Mouse (Mus musculus) brain, embryonic 18.5 days (tissue): ENCODE measurements around the gene Cpd.
"Not testable (repeated sequence)": the region's sequence is repeated elsewhere in the genome, so short reads cannot be mapped to it uniquely, and the experiment has no call there.

ENCODE experiments used
- DNase-seq: peaks from one replicate; pipeline ENCODE4 v3.0.0-alpha.2; 2012; ENCODE audit warnings: low read depth, low spot score

Cpd gene

GRCm38 (mm10) chr11:76847354-76847753 is 536 bp upstream of the Cpd start:
- no peak for DNase-seq

- DNase-seq: no peak
Observed at GRCm38 (mm10) chr11:76846011-76846877, 574 bp downstream of the Cpd start.

- no peak for DNase-seq
Observed at GRCm38 (mm10) chr11:76845275-76845980, 1.4 kb downstream of the Cpd start.

GRCm38 (mm10) chr11:76838573-76838972 is 8.2 kb downstream of the Cpd start:
- no peak for DNase-seq

GRCm38 (mm10) chr11:76836317-76836716 is 10.5 kb downstream of the Cpd start:
- DNase-seq: no peak

- no peak for DNase-seq
Observed at GRCm38 (mm10) chr11:76835868-76836267, 10.9 kb downstream of the Cpd start.

GRCm38 (mm10) chr11:76834665-76835064 is 12.2 kb downstream of the Cpd start:
- no peak for DNase-seq

GRCm38 (mm10) chr11:76824885-76825265 is 21.9 kb downstream of the Cpd start:
- DNase-seq: no peak

- DNase-seq: no peak
Observed at GRCm38 (mm10) chr11:76824238-76824884, 22.5 kb downstream of the Cpd start.

- DNase-seq: no peak
Observed at GRCm38 (mm10) chr11:76823641-76824040, 23.2 kb downstream of the Cpd start.

GRCm38 (mm10) chr11:76821353-76821752 is 25.5 kb downstream of the Cpd start:
- DNase-seq: no peak

GRCm38 (mm10) chr11:76817664-76818063 is 29.2 kb downstream of the Cpd start:
- no peak for DNase-seq

- DNase-seq: no peak
Observed at GRCm38 (mm10) chr11:76810706-76811495, 35.9 kb downstream of the Cpd start.

GRCm38 (mm10) chr11:76809450-76809849 is 37.4 kb downstream of the Cpd start:
- DNase-seq: no peak

GRCm38 (mm10) chr11:76808550-76808949 is 38.3 kb downstream of the Cpd start:
- DNase-seq: no peak

- no peak for DNase-seq
Observed at GRCm38 (mm10) chr11:76807007-76807679, 39.7 kb downstream of the Cpd start.

- no peak for DNase-seq
Observed at GRCm38 (mm10) chr11:76806026-76806425, 40.8 kb downstream of the Cpd start.

GRCm38 (mm10) chr11:76805072-76805471 is 41.7 kb downstream of the Cpd start:
- DNase-seq: not testable (repeated sequence)

- DNase-seq: no peak
Observed at GRCm38 (mm10) chr11:76803266-76803665, 43.6 kb downstream of the Cpd start.

- DNase-seq: no peak
Observed at GRCm38 (mm10) chr11:76797236-76797635, 49.6 kb downstream of the Cpd start.

- no peak for DNase-seq
Observed at GRCm38 (mm10) chr11:76795326-76795725, 51.5 kb downstream of the Cpd start.
